In the genomic region with DNA sequence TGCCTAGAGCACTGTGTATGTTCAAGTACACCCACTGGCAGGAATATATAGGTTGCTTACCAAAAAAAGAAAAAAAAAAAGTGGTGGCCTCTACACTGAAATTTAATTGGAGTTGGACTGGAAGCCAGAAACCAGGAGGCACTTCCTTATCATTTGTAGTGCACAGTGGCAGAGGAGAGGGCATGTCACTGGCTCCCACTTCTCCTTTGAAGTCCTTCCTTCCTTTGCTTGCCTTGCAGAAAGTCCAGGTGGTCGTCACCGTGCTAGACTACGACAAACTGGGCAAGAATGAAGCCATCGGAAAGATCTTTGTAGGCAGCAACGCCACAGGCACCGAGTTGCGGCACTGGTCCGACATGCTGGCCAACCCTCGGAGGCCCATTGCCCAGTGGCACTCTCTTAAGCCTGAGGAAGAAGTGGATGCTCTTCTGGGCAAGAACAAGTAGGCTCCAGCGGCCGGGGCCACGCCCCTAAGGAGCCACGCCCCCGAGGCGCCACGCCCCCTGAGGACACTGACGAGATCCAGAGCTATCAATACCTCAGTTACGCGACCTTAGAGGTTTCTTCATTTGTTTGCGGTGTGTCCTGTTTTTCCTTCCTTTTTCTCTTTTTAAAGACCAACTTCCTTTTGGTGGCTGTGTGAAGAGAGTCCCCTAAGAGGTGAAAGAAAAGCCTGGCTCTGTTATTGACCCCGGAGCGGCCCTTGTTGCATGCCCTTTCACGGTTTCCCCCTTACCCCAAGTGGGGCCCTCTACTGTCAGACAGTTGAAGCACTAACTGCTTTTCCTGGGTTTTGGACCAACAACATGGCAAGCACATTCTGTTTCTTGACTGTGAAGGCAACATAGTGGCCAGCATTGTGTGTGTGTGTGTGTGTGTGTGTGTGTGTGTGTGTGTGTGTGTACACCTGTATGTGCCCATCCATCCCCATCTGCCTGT, we compare ENCODE assay signal across 9 mouse cellular contexts.
A peak's percentile ranks its signal among the peaks of the same experiment; 100 is the strongest.
DNase-seq lines count a peak whose midpoint lies in the region; ATAC-seq lines count a peak whose summit lies in the region.
"Had no signal": no experiment of that assay in that cellular context is flagged by ENCODE, and none has a peak within 500 bp of the region (broad histone marks: within the 10 kb centered on the region; RNA-seq: fewer than 3 reads in every experiment).

No protein-coding gene starts in this region.

- no peaks in the 10 kb centered on the region for H3K9me3 ChIP-seq in hindbrain, embryonic 11.5 days (ENCODE audit: control insufficient read depth, low read length)
- H3K9me3 ChIP-seq in hindbrain, embryonic 13.5 days = no peaks in the 10 kb centered on the region

- no peak overlapping the region for H3K4me3 ChIP-seq in hindbrain, embryonic 11.5 days (ENCODE audit: low read depth, low read length)
- H3K4me3 ChIP-seq in hindbrain, embryonic 13.5 days = no peak overlapping the region

- no peaks in the 10 kb centered on the region for H3K27me3 ChIP-seq in hindbrain, embryonic 11.5 days (ENCODE audit: control insufficient read depth, insufficient read depth, low read length)
- 0 out of 2 replicates have a peak, but pooled peaks cover 9% of the 10 kb centered on the region for H3K27me3 ChIP-seq in hindbrain, embryonic 13.5 days

- no peak overlapping the region for H3K9ac ChIP-seq in hindbrain, embryonic 11.5 days (ENCODE audit: low read depth, low read length)
- no peak overlapping the region for H3K9ac ChIP-seq in hindbrain, embryonic 13.5 days

- no peak overlapping the region for H3K27ac ChIP-seq in hindbrain, embryonic 11.5 days (ENCODE audit: low read depth, low read length)
- no peak overlapping the region for H3K27ac ChIP-seq in hindbrain, embryonic 13.5 days
- H3K27ac ChIP-seq: macrophage had no signal

- H3K4me1 ChIP-seq in hindbrain, embryonic 11.5 days (replicated peaks; ENCODE audit: control insufficient read depth, insufficient read depth, low read length) = no peaks in the 10 kb centered on the region; the same call in 1 of the 2 replicates
- H3K4me1 ChIP-seq in hindbrain, embryonic 13.5 days (replicated peaks) = peaks cover 13% of the 10 kb centered on the region

- H3K36me3 ChIP-seq in hindbrain, embryonic 11.5 days (ENCODE audit: control insufficient read depth, insufficient read depth, low read length) = no peaks in the 10 kb centered on the region
- H3K36me3 ChIP-seq in hindbrain, embryonic 13.5 days = no peaks in the 10 kb centered on the region

- DNase-seq in hindbrain, embryonic 11.5 days (ENCODE audit: low spot score) = peak; percentile 56
- DNase-seq in c-Kit-positive CD71-positive TER-119-positive erythroid progenitor cells, embryonic 14.5 days (ENCODE audit: low spot score) = peak; percentile 80
- DNase-seq in heart, postnatal 4 days = peak; percentile 63
- DNase-seq in lung, adult 18-20 months = peak; percentile 63 to 76
- DNase-seq in retina, postnatal 1 day = peak; percentile 51
- no peak for DNase-seq in right cerebral cortex, postnatal 36 days (ENCODE audit: low spot score in 2 of 2)
- DNase-seq in cerebellum, adult 8-10 months = no peak

- H3K4me2 ChIP-seq in hindbrain, embryonic 11.5 days (replicated peaks; ENCODE audit: low read depth, low read length) = no peak overlapping the region
- no peak overlapping the region for H3K4me2 ChIP-seq in hindbrain, embryonic 13.5 days

- 20% methylated on average over 23 of the region's 23 CpGs for WGBS in hindbrain, embryonic 11.5 days
- WGBS in hindbrain, embryonic 13.5 days = 21% methylated on average over 23 of the region's 23 CpGs

- ATAC-seq in hindbrain, embryonic 11.5 days (ENCODE audit: low FRiP score) = no peak
- no peak for ATAC-seq in hindbrain, embryonic 13.5 days (ENCODE audit: low FRiP score)

Comparison
In these comparisons a context has a peak if more than half of its experiments do, and no peak if none do; other contexts are left out.
1. DNase-seq: peak in hindbrain, embryonic 11.5 days (single experiment), c-Kit-positive CD71-positive TER-119-positive erythroid progenitor cells, embryonic 14.5 days (single experiment), heart, postnatal 4 days (single experiment), lung, adult 18-20 months (2 of 2) and retina, postnatal 1 day (single experiment); none in right cerebral cortex, postnatal 36 days (0 of 2) and cerebellum, adult 8-10 months (single experiment).